ENCODE assay signal across 8 mouse cellular contexts in genomic region chr6:4602012-4602411, GRCm38 (mm10). TPM values are rescaled to one million over a fixed set of nuclear protein-coding genes. Genes with fewer than 3 reads are reported as not detected.
DNase-seq lines count a peak whose midpoint lies in the region; ATAC-seq and TF ChIP-seq lines count a peak whose summit lies in the region.

No protein-coding gene starts in this region.

- no peaks in the 10 kb centered on the region for H3K9me3 ChIP-seq in lung, embryonic 14.5 days (ENCODE audit: low read depth, low read length)
- no peaks in the 10 kb centered on the region for H3K9me3 ChIP-seq in embryonic facial prominence, embryonic 15.5 days (replicated peaks)
- no peaks in the 10 kb centered on the region for H3K9me3 ChIP-seq in intestine, postnatal 0 days (ENCODE audit: control insufficient read depth)
- H3K9me3 ChIP-seq in neural tube, embryonic 12.5 days = no peaks in the 10 kb centered on the region

- H3K4me1 ChIP-seq in lung, embryonic 14.5 days (ENCODE audit: insufficient read depth) = peaks cover 16% of the 10 kb centered on the region
- peaks cover 14% of the 10 kb centered on the region for H3K4me1 ChIP-seq in embryonic facial prominence, embryonic 15.5 days
- 0 out of 2 replicates have a peak, but pooled peaks cover 6% of the 10 kb centered on the region for H3K4me1 ChIP-seq in intestine, postnatal 0 days (replicated peaks; ENCODE audit: control insufficient read depth, insufficient read depth, low read length)
- peaks cover 14% of the 10 kb centered on the region for H3K4me1 ChIP-seq in neural tube, embryonic 12.5 days

- peak overlapping the region; percentile 76 for H3K4me2 ChIP-seq in lung, embryonic 14.5 days
- peak overlapping the region; percentile 84 for H3K4me2 ChIP-seq in embryonic facial prominence, embryonic 15.5 days (replicated peaks)
- peak overlapping the region; percentile 84; the same call in 1 of the 2 replicates for H3K4me2 ChIP-seq in intestine, postnatal 0 days (replicated peaks; ENCODE audit: low read depth)
- H3K4me2 ChIP-seq in neural tube, embryonic 12.5 days (replicated peaks) = peak overlapping the region; percentile 93

- H3K9ac ChIP-seq in lung, embryonic 14.5 days = peak overlapping the region; percentile 98; the same call in 1 of the 2 replicates
- no peak overlapping the region for H3K9ac ChIP-seq in embryonic facial prominence, embryonic 15.5 days
- H3K9ac ChIP-seq in intestine, postnatal 0 days (ENCODE audit: low read depth, low read length) = no peak overlapping the region
- H3K9ac ChIP-seq in neural tube, embryonic 12.5 days = no peak overlapping the region

- H3K4me3 ChIP-seq in lung, embryonic 14.5 days (ENCODE audit: low read depth, low read length) = peak overlapping the region; percentile 76
- peak overlapping the region; percentile 60 for H3K4me3 ChIP-seq in embryonic facial prominence, embryonic 15.5 days (replicated peaks)
- peak overlapping the region; percentile 84 for H3K4me3 ChIP-seq in intestine, postnatal 0 days (ENCODE audit: low read depth, low read length)
- 0 out of 2 replicates have a peak overlapping the region, but pooled peaks have one; percentile 70 for H3K4me3 ChIP-seq in neural tube, embryonic 12.5 days

- H3K27me3 ChIP-seq in lung, embryonic 14.5 days (ENCODE audit: insufficient read depth, low read length) = no peaks in the 10 kb centered on the region
- no peaks in the 10 kb centered on the region for H3K27me3 ChIP-seq in embryonic facial prominence, embryonic 15.5 days
- H3K27me3 ChIP-seq in intestine, postnatal 0 days (replicated peaks; ENCODE audit: control insufficient read depth, insufficient read depth, low read length) = no peaks in the 10 kb centered on the region
- H3K27me3 ChIP-seq in neural tube, embryonic 12.5 days (replicated peaks) = no peaks in the 10 kb centered on the region

- no peak overlapping the region for H3K27ac ChIP-seq in lung, embryonic 14.5 days (ENCODE audit: low read depth)
- H3K27ac ChIP-seq in embryonic facial prominence, embryonic 15.5 days (replicated peaks) = peak overlapping the region; percentile 90; the same call in 1 of the 2 replicates
- peak overlapping the region; percentile 95; the same call in 1 of the 2 replicates for H3K27ac ChIP-seq in intestine, postnatal 0 days (ENCODE audit: low read depth, low read length)
- no peak overlapping the region for H3K27ac ChIP-seq in neural tube, embryonic 12.5 days

- ATAC-seq in lung, embryonic 14.5 days (ENCODE audit: insufficient read depth) = no peak
- ATAC-seq in embryonic facial prominence, embryonic 15.5 days (ENCODE audit: insufficient number of reproducible peaks, low FRiP score, low TSS enrichment, low read depth) = no peak
- no peak for ATAC-seq in intestine, postnatal 0 days
- no peak for ATAC-seq in neural tube, embryonic 12.5 days (ENCODE audit: low FRiP score, low read depth)
- no peak for ATAC-seq in inflammation-experienced regulatory T-cells, adult 6 months

- DNase-seq in lung, embryonic 14.5 days = no peak
- no peak for DNase-seq in lung, postnatal 10 days
- no peak for DNase-seq in cerebellum, adult 18-20 months
- no peak for DNase-seq in urinary bladder, adult 18-20 months (ENCODE audit: low spot score in 2 of 2)

- H3K36me3 ChIP-seq in lung, embryonic 14.5 days (ENCODE audit: insufficient read depth) = no peaks in the 10 kb centered on the region
- no peaks in the 10 kb centered on the region for H3K36me3 ChIP-seq in embryonic facial prominence, embryonic 15.5 days
- H3K36me3 ChIP-seq in intestine, postnatal 0 days (ENCODE audit: control insufficient read depth, insufficient read depth) = no peaks in the 10 kb centered on the region
- no peaks in the 10 kb centered on the region for H3K36me3 ChIP-seq in neural tube, embryonic 12.5 days

- no peak for TF ChIP-seq CTCF in lung, embryonic 14.5 days (IDR thresholded peaks at IDR 0.05; ENCODE audit: low read depth)
- no peak for TF ChIP-seq CTCF in intestine, postnatal 0 days (IDR thresholded peaks at IDR 0.05; ENCODE audit: low read depth)

- WGBS in lung, embryonic 14.5 days = 47% methylated on average over 5 of the region's 5 CpGs
- WGBS in embryonic facial prominence, embryonic 15.5 days = 54% methylated on average over 5 of the region's 5 CpGs
- 54% methylated on average over 5 of the region's 5 CpGs for WGBS in intestine, postnatal 0 days
- 61% methylated on average over 5 of the region's 5 CpGs for WGBS in neural tube, embryonic 12.5 days

RNA-seq across cellular contexts. Expression of gene Casd1, which starts 1.4 kb away (rescaled TPM):
- 43.3 and 46.5 TPM in 2 replicates for polyA plus RNA-seq in lung, embryonic 14.5 days (2014; fragmentation: Nextera tagmentation; extraction: Ambion mirVana)
- polyA plus RNA-seq in embryonic facial prominence, embryonic 15.5 days (2015; fragmentation: Nextera tagmentation; extraction: Ambion mirVana) = 26.8 and 29.6 TPM in 2 replicates
- polyA plus RNA-seq in intestine, postnatal 0 days (2015; fragmentation: Nextera tagmentation; extraction: Ambion mirVana) = 12.0 and 12.1 TPM in 2 replicates
- polyA plus RNA-seq in neural tube, embryonic 12.5 days (2016; fragmentation: Nextera tagmentation; extraction: Ambion mirVana) = 39.6 and 40.7 TPM in 2 replicates
- polyA plus RNA-seq in inflammation-experienced regulatory T-cells, adult 6 months (2017; shearing (Covaris generic)) = 10 to 100 TPM in 2 of 3 experiments, 1 to 10 TPM in 1; 5.5 to 10.5 (median 10.3) TPM

Comparison
In these comparisons a context has a peak if more than half of its experiments do, and no peak if none do; other contexts are left out.
1. H3K27ac ChIP-seq: peak in embryonic facial prominence, embryonic 15.5 days (single experiment) and intestine, postnatal 0 days (single experiment); none in lung, embryonic 14.5 days (single experiment) and neural tube, embryonic 12.5 days (single experiment).
2. Peak in every context shown above with its lines, with median percentiles within 50 percentile points of each other: H3K4me2 ChIP-seq and H3K4me3 ChIP-seq.